Mouse (Mus musculus): ENCODE measurements around the gene Ncl. TPM values are rescaled to one million over a fixed set of nuclear protein-coding genes. Genes with fewer than 3 reads are reported as not detected.

Gene Ncl
- total RNA-seq, 2 experiments from 2014 or later = 728 to 917 TPM

DNA sequence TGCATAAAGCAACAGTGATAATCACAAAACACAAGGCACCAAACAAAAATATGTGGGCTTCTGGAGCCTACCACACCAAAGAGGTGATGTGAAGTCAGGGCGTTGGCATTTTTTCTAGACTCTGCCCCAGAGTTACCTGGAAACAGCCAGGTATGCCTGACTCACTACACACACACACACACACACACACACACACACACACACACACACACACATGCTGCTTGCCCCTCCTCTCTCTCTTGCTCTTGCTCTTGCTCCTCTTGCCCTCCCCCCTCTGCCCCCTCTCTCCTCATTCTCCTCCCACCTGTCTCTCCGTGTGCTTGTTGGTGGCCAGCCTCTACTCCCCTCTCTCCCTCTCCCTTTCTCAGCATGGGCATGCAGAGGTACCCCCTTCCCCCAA lies 22.9 kb downstream of the Ncl start:
- no peak for ATAC-seq (replicated peaks; ENCODE audit: poor library complexity, severe bottlenecking)

DNA sequence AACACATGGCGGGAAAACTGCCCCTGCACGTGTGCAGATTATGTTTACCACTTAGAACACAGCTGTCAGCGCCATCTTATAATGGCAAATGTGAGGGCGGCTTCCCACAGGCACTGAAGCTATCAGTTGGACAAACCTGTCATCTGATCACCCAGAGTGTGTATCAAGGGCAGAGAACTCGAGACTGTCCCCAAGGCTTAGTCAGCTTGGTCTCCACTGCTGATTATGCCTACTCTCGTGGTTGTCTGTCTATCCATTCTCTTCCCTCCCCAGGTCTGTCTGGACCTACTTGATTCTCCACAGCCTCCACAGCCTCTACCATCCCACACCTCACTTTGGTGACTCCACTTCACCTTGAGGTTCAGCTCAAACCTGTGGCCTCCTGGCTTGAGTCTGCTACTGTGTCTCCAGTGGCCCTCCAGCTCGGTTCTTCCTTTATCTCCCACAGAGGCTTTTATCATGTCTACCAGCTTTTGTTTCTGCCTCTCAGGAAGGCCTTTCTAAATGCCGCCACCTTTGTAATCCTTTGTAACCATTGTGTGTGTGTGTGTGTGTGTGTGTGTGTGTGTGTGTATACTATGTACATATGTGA lies 38.3 kb downstream of the Ncl start:
- no peak for ATAC-seq (replicated peaks; ENCODE audit: poor library complexity, severe bottlenecking)

GRCm38 (mm10) chr1:86313772-86314125 lies 45.5 kb downstream of the Ncl start:
- ATAC-seq (replicated peaks; ENCODE audit: poor library complexity, severe bottlenecking) = peak; percentile 33; the same call in 1 of the 2 replicates

GRCm38 (mm10) chr1:86313096-86313771 lies 46.0 kb downstream of the Ncl start:
- ATAC-seq (replicated peaks; ENCODE audit: poor library complexity, severe bottlenecking) = no peak

- ATAC-seq (replicated peaks; ENCODE audit: poor library complexity, severe bottlenecking) = no peak
These were observed 46.9 kb downstream of the Ncl start for GRCm38 (mm10) chr1:86312269-86312668.

- ATAC-seq (replicated peaks; ENCODE audit: poor library complexity, severe bottlenecking) = no peak
These were observed 47.7 kb downstream of the Ncl start for GRCm38 (mm10) chr1:86311467-86312005.

DNA sequence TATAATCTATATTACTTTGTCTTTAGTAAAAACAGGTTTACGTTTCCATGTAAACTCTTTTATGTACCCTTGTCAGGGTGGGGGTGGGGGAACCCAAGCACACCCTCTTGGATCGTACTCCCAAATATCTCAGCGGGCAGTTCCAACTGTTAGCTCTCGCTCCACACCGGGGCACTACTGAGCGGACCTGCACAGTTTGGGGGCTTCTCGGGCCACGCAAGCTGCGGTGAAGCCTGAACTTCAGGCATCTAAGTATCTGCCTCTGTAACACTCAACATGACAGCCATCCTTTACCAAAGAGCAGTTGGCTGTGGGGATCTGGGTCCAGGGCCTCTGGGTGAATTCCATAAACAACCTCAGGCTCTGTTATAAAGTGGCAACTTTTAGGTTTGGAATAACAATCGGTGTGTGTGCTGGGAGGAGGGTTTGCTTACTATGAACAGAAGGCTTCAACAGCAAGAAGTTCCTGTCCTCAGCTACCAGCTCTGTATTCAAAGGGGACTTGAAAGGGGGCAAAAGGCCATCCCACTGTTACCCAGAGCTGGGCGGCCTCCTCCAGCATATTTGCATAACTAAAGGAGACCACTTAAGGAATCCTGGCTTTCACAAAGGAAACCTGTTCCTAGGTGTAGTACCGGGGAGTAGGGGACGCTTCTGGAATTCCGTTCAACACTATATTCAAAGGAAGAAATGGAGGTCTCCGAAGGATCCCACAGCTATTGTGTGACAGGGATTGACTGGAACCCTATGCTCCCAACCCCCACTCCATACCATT lies 48.5 kb downstream of the Ncl start:
- no peak for ATAC-seq (replicated peaks; ENCODE audit: poor library complexity, severe bottlenecking)

- ATAC-seq (replicated peaks; ENCODE audit: poor library complexity, severe bottlenecking) = no peak
These were observed 49.8 kb downstream of the Ncl start for GRCm38 (mm10) chr1:86309270-86309833.

- ATAC-seq (replicated peaks; ENCODE audit: poor library complexity, severe bottlenecking) = 0 out of 2 replicates have a peak, but pooled peaks have one; percentile 18
These were observed 51.1 kb downstream of the Ncl start for GRCm38 (mm10) chr1:86307871-86308641.

- ATAC-seq (replicated peaks; ENCODE audit: poor library complexity, severe bottlenecking) = peak; percentile 75
These were observed 51.9 kb downstream of the Ncl start for GRCm38 (mm10) chr1:86307177-86307762.

DNA sequence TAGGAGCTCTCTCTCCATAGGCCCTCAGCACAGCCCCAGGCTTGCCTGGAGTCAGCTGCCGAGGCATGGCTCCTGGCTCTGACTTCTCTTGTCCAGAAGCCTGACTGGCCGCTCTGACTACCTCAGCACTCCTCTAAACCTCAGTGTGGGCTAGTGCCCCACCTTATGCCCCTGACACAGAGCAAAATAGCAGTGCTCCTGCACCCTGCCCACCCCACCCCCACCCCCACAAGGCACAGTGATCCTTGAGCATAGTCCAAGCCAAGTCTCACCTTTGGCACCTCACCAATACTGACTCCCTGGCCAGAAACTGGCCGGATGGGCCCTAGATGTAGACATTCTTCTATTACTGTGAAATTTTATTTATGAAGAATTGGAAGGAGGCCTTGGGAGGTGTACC lies 52.5 kb downstream of the Ncl start:
- ATAC-seq (replicated peaks; ENCODE audit: poor library complexity, severe bottlenecking) = no peak

- ATAC-seq (replicated peaks; ENCODE audit: poor library complexity, severe bottlenecking) = no peak
These were observed 55.3 kb downstream of the Ncl start for GRCm38 (mm10) chr1:86303873-86304250.

- peak; percentile 77 for ATAC-seq (replicated peaks; ENCODE audit: poor library complexity, severe bottlenecking)
These were observed 55.9 kb downstream of the Ncl start for GRCm38 (mm10) chr1:86303063-86303872.

- ATAC-seq (replicated peaks; ENCODE audit: poor library complexity, severe bottlenecking) = no peak
These were observed 56.7 kb downstream of the Ncl start, which contains the start of gene B3gnt7 for GRCm38 (mm10) chr1:86302532-86302931. B3gnt7 (plus strand) TSS chr1:86302832.

- ATAC-seq (replicated peaks; ENCODE audit: poor library complexity, severe bottlenecking) = no peak
These were observed 57.7 kb downstream of the Ncl start for GRCm38 (mm10) chr1:86301221-86302091.

DNA sequence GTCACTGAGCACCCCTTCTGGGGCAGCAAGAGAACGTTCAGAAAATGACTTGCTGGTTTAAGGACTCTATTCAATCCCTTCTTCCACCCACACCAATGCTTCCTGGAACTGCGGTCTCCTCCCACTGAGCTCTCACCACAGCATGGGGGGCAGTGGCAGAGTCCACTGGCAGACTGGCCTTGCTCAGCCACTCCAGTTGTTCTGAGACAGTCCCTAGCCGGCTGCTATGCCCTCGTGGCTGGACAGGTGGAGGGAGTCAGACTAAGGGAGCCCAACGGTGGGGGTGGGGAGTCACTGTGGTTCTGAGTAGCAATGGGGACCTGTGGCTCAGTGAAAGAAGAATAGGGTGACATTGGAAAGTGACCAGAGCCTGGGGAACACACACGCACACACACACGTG lies 58.5 kb downstream of the Ncl start:
- 0 out of 2 replicates have a peak, but pooled peaks have one; percentile 6 for ATAC-seq (replicated peaks; ENCODE audit: poor library complexity, severe bottlenecking)

GRCm38 (mm10) chr1:86300093-86300492 lies 59.1 kb downstream of the Ncl start:
- ATAC-seq (replicated peaks; ENCODE audit: poor library complexity, severe bottlenecking) = no peak

All from granulocyte monocyte progenitor cell, adult 5-6 weeks (primary cell).